Mouse (Mus musculus) spleen, adult 2 months (tissue): Measurements from ENCODE around the gene Akap2.

Experiments
- CTCF ChIP-seq: fragments of 200-500 bp; IDR thresholded peaks from 2 replicates; pipeline ENCODE4 v1.5.1; 2011; ENCODE audit warnings: mild to moderate bottlenecking, inconsistent platforms; ENCODE audit not compliant: insufficient read depth, insufficient read length, insufficient replicate concordance; ENCODE audit errors: extremely low read depth
- POLR2A ChIP-seq: fragments of 200-500 bp; IDR thresholded peaks from 2 replicates; pipeline ENCODE4 v1.6.1; 2011; ENCODE audit warnings: low read depth, low read length, inconsistent platforms

DNA sequence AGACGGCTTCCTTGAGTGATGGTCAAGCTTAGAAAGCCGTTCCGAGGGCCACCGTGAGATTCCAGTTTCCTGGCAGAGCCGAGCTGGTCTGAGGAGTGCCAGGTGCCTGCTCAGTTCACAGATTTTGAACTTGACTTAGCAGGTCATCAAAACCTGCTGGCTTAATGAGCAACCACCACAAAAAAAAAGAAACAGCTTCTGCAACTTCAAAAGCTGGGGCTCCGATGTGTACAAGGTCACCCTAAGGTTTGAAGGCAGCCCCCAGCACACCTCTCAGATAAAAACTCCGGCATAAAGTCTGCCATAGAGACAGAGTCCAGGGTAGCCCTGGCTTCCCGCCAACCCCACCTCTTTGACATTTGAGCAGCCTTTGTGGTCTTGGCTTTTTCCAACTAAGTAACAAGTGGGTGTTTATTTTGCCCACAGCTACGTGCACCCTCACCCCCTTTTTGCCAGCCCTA lies 198.8 kb downstream of the Akap2 start, which contains the start of gene D630039A03Rik:
- TF ChIP-seq CTCF = no peak
- no peak for TF ChIP-seq POLR2A
